Mouse (Mus musculus) CH12.LX (cell line): ENCODE measurements around the gene Ifng. TPM values are rescaled to one million over a fixed set of nuclear protein-coding genes. Genes with fewer than 3 reads are reported as not detected.

Experiments used
- polyA plus RNA-seq: library from polyadenylated mRNA; unstranded; fragments of >175 nt; gene quantifications from 2 replicates; pipeline ENCODE4 v1.2.1, GENCODE M21; 2012; ENCODE audit warnings: low read depth; ENCODE audit not compliant: insufficient read length
- total RNA-seq, 2 experiments: library from RNA; depleted of rRNA; stranded (reverse); fragments of 300-350 nt in 1 of 2; fragments of >200 nt in 1 of 2; gene quantifications; 2 replicates each; pipeline ENCODE4 v1.2.3; 2012 to 2014

Ifng gene
- total and polyA plus RNA-seq, 3 experiments = not detected

Other genes starting within 250 kb of the Ifng start
- not detected in 2 replicates for gene Il22, start 236.1 kb upstream of the Ifng start, total RNA-seq (2012; rRNA removed)
- gene Il22, start 236.1 kb upstream of the Ifng start, total RNA-seq (2014; rRNA removed) = not detected in 2 replicates
- gene Il22, start 236.1 kb upstream of the Ifng start, polyA plus RNA-seq = not detected in 2 replicates
- gene Gm32717, start 200.3 kb upstream of the Ifng start, total RNA-seq (2012; rRNA removed) = 0.04 TPM in 1 of 2 replicates, not detected in the other
- gene Gm32717, start 200.3 kb upstream of the Ifng start, total RNA-seq (2014; rRNA removed) = 0.21 and 0.22 TPM in 2 replicates
- gene Gm32717, start 200.3 kb upstream of the Ifng start, polyA plus RNA-seq = not detected in 2 replicates
- 0.04 TPM in 1 of 2 replicates, not detected in the other for gene Gm32802, start 182.4 kb upstream of the Ifng start, total RNA-seq (2012; rRNA removed)
- gene Gm32802, start 182.4 kb upstream of the Ifng start, total RNA-seq (2014; rRNA removed) = 0.21 and 0.22 TPM in 2 replicates
- gene Gm32802, start 182.4 kb upstream of the Ifng start, polyA plus RNA-seq = not detected in 2 replicates
- not detected in 2 replicates for gene Iltifb, start 146.0 kb upstream of the Ifng start, total RNA-seq (2012; rRNA removed)
- gene Iltifb, start 146.0 kb upstream of the Ifng start, total RNA-seq (2014; rRNA removed) = not detected in 2 replicates
- gene Iltifb, start 146.0 kb upstream of the Ifng start, polyA plus RNA-seq = not detected in 2 replicates
- gene Gm9040, start 114.1 kb upstream of the Ifng start, total RNA-seq (2012; rRNA removed) = not detected in 2 replicates
- gene Gm9040, start 114.1 kb upstream of the Ifng start, total RNA-seq (2014; rRNA removed) = not detected in 2 replicates
- gene Gm9040, start 114.1 kb upstream of the Ifng start, polyA plus RNA-seq = not detected in 2 replicates
- not detected in 2 replicates for gene Gm9044, start 108.6 kb upstream of the Ifng start, total RNA-seq (2012; rRNA removed)
- gene Gm9044, start 108.6 kb upstream of the Ifng start, total RNA-seq (2014; rRNA removed) = not detected in 2 replicates
- gene Gm9044, start 108.6 kb upstream of the Ifng start, polyA plus RNA-seq = not detected in 2 replicates
- gene Gm9045, start 103.2 kb upstream of the Ifng start, total RNA-seq (2012; rRNA removed) = 0.08 and 0.13 TPM in 2 replicates
- gene Gm9045, start 103.2 kb upstream of the Ifng start, total RNA-seq (2014; rRNA removed) = 0.27 and 0.34 TPM in 2 replicates
- gene Gm9045, start 103.2 kb upstream of the Ifng start, polyA plus RNA-seq = not detected in 2 replicates
- gene Gm9046, start 97.8 kb upstream of the Ifng start, total RNA-seq (2012; rRNA removed) = not detected in 2 replicates
- not detected in 2 replicates for gene Gm9046, start 97.8 kb upstream of the Ifng start, total RNA-seq (2014; rRNA removed)
- gene Gm9046, start 97.8 kb upstream of the Ifng start, polyA plus RNA-seq = not detected in 2 replicates
- not detected in 2 replicates for gene Gm9048, start 92.4 kb upstream of the Ifng start, total RNA-seq (2012; rRNA removed)
- gene Gm9048, start 92.4 kb upstream of the Ifng start, total RNA-seq (2014; rRNA removed) = not detected in 2 replicates
- not detected in 2 replicates for gene Gm9048, start 92.4 kb upstream of the Ifng start, polyA plus RNA-seq
- 0.08 and 0.13 TPM in 2 replicates for gene Gm9049, start 86.9 kb upstream of the Ifng start, total RNA-seq (2012; rRNA removed)
- gene Gm9049, start 86.9 kb upstream of the Ifng start, total RNA-seq (2014; rRNA removed) = 0.27 and 0.34 TPM in 2 replicates
- gene Gm9049, start 86.9 kb upstream of the Ifng start, polyA plus RNA-seq = not detected in 2 replicates